Mouse (Mus musculus) brown adipose tissue, adult 24 weeks (tissue): Measurements from ENCODE around the gene Vmn2r15. TPM values are rescaled to one million over a fixed set of nuclear protein-coding genes. Genes with fewer than 3 reads are reported as not detected.

Source experiments
- H3K27ac ChIP-seq: fragments of 200-500 bp; replicated peaks from 2 replicates; pipeline ENCODE4 v1.5.1; 2012; ENCODE audit warnings: low read depth, mild to moderate bottlenecking, low read length
- H3K4me1 ChIP-seq: fragments of 200-500 bp; 2 replicates; pipeline ENCODE4 v1.6.1; 2012; ENCODE audit warnings: low read length, mixed read lengths; ENCODE audit not compliant: control insufficient read depth, insufficient read depth, insufficient read length
- H3K4me3 ChIP-seq: fragments of 200-500 bp; 2 replicates; pipeline ENCODE4 v1.5.1; 2012; ENCODE audit warnings: low read depth, mild to moderate bottlenecking, low read length, moderate library complexity; ENCODE audit not compliant: insufficient read depth
- polyA plus RNA-seq: library from polyadenylated mRNA; stranded (reverse); fragments of >200 nt; gene quantifications from 2 replicates; pipeline ENCODE4 v1.2.4, GENCODE M21; 2012; ENCODE audit not compliant: missing spikeins, insufficient read depth, insufficient read length

Gene Vmn2r15
- polyA plus RNA-seq = not detected in 2 replicates

DNA sequence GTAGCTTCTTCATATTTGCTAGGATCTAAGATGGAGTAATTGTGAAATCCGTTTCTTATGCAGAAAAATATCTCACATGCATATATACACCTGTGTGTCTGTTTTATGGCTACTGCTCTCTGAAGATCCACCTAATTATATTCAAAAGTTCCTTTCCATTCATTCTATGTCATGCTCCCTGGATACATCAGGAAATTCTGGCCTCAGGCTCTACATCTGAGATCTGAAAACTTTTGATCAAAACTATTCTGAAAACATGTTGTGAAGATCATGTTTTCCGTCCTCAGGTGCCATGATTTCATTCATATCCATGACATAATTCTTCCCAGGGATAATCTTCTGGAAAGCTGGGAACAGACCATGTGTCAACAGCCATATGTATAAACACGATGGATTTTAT is at the start of gene Vmn2r15:
Vmn2r15 (minus strand) TSS at position 101 of the 400 bp plus-strand sequence.
- Histone ChIP-seq H3K4me1 (no peaks in the 10 kb centered on the region), H3K27ac (no peak within 1 kb of the TSS), H3K4me3 (no peak within 1 kb of the TSS)

GRCm38 (mm10) chr5:109329862-109330261 is 32.4 kb upstream of the Vmn2r15 start, which contains the start of gene Vmn2r16:
Vmn2r16 (plus strand) TSS chr5:109330162.
- H3K4me3 ChIP-seq = no peak within 1 kb of the TSS
- no peak within 1 kb of the TSS for H3K27ac ChIP-seq
- H3K4me1 ChIP-seq = no peaks in the 10 kb centered on the region

DNA sequence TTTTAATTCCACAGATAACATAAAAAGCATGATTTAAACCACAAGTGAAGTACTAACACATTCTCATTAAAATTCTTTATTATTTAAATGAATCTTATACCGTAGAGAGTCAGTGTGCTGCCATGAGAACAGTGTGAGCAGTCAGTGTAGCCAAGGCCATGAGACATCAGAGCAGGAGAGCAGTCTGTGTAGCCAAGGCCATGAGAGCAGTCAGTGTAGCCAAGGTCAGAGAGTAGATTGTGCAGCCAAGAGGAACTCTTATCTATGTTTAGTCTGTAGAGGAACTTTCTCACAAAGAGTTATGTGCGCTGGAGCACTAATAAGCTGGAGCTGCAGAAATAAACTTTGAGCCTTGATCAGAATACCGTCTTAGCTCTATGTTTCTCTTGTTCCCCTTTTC is 2.8 kb downstream of the Vmn2r15 start:
- H3K4me1 ChIP-seq = no peaks in the 10 kb centered on the region
- no peak overlapping the region for H3K4me3 ChIP-seq
- no peak overlapping the region for H3K27ac ChIP-seq

Other genes with a start within 250 kb of the Vmn2r15 start
- gene Vmn2r11, start 238.1 kb downstream of the Vmn2r15 start, polyA plus RNA-seq = not detected in 2 replicates
- gene Vmn2r12, start 199.7 kb downstream of the Vmn2r15 start, polyA plus RNA-seq = not detected in 2 replicates
- not detected in 2 replicates for gene Vmn2r13, start 105.4 kb downstream of the Vmn2r15 start, polyA plus RNA-seq
- gene Vmn2r14, start 72.9 kb downstream of the Vmn2r15 start, polyA plus RNA-seq = not detected in 2 replicates
- not detected in 2 replicates for gene Vmn2r16, start 32.5 kb upstream of the Vmn2r15 start, polyA plus RNA-seq
- gene Vmn2r17, start 122.0 kb upstream of the Vmn2r15 start, polyA plus RNA-seq = not detected in 2 replicates